Mouse (Mus musculus): ENCODE results near the gene Samd4b.

The Samd4b gene

DNA sequence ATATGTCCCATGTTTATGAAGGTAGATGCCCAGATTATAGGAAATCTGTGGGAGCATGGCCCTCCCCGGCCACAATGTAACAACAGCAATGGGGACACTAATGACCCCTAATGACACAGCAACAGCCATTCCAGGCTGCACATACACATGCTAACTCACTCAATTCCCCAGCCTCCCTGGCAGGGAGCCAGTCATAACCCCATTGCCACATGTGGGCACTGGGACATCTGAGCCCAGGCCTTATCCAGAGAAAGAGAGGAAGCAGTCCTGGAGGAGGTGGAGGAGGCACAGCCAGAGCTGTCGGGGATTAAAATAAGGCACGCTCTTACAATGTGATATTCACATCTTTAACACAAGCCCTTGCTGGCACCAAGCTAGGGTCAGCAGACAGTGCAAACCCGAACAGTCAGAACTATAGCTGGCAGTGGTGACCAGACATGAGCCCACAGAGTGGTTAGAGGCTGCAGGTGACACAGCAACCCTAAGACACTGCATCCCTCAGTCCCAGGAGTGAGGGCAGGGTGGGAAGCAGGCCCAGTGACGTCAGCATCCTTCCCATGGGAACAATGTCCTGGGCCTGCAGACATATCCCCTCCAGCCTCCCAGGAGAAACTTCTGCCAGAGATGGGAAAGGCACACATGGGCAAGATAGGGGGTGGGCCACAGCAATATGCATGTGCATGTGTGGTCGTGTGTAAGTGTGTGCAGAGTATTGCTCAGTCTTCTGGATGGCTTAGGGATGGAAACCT is 11.1 kb downstream of the Samd4b start:
- 45% methylated on average over 6 of the region's 6 CpGs for WGBS

DNA sequence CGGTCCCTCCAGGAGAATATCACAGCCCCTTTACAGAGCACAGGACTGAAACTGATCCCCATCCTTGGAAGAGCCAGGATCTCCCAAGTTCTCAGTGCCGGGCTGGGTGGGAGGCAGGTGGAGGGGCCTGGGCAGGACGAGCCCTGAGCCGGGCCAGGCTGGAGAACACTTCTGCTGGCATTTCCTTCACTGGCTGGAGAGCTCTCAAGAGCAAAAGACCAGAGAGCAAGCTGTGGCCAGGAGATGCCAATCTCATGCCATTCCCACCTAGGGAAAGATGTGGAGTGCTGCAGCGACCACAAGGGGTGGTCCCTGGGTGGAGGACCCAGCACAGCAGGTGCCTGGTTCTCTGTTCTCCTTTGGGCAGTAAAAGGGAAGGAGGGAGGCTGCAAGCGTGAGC is 12.9 kb downstream of the Samd4b start:
- WGBS, result 76% methylated on average over 6 of the region's 6 CpGs

DNA sequence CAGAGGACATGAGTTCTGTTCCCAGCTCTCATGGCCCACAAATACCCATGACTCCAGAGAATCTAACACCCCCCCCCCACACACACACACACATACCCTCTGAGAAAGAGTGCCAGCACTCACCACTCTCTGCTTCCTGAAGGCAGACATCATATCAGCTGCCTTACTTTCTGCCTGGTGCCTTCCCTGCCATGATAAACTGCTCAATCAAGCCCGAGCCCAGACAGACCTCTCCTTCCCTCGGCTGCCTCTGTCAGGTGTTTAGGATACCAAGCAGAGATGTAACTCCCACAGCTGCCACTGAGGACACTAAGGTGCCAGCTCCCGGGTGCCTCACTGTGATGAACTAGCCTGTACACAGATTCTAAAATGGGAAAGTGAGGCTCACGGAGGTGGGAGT is 13.5 kb downstream of the Samd4b start:
- 55% methylated on average over 4 of the region's 4 CpGs for WGBS

DNA sequence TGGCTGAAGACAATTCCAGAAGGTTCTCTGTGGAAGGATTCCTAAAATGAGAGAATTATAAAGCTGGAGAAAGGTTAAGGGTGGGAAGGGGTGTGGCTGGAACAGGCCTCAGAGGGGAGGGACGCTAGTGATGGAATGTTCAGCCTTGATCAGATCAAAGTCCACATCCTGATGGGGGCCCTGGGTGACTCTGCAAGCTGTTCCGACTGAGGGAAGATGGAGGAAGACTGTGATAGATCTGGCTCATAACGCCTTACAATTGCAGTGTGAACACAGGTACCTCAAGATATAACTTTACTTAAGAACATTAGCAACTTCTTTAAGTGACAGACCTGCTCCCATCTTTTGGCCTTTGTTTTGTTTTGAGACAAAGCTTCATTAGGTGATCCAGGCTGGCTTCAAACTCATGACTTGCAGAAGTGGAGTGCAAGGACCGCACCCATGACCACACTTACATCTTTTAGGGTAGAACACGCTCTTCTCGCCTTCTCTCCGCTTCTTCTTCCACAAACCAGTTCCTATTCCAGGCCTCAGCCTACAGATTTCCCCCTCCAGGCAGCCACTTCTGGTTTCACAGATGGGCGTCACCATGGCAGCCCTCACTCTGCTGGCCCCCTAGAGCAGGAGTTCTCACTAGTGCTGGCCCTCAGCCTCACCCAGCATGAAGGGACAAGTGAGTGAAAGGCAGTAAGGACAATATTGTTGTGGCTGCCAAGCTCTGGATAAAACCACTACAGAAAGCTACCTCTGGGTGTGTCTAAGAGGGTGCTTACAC is 14.2 kb downstream of the Samd4b start:
- WGBS, result 66% methylated on average over 8 of the region's 8 CpGs

DNA sequence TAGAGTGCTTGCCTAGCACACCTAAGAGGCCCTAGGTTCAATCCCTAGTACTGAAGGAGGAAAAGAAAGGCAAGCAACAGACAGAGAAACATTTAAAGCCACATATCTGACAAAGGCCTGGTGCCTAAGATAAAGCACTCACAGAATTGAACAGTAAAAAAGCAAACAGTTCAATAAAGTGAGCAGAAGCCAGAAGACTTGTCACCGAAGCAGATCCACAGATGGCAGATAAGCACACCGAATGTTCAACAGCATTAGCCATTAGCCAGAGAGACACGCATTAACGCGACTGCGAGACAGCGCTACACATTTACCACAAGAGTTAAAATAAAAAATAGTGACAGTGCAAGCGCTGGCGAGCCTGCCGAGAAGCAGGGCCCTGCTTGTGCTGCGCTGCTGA is 15.1 kb downstream of the Samd4b start:
- WGBS, result 60% methylated on average over 11 of the region's 11 CpGs

DNA sequence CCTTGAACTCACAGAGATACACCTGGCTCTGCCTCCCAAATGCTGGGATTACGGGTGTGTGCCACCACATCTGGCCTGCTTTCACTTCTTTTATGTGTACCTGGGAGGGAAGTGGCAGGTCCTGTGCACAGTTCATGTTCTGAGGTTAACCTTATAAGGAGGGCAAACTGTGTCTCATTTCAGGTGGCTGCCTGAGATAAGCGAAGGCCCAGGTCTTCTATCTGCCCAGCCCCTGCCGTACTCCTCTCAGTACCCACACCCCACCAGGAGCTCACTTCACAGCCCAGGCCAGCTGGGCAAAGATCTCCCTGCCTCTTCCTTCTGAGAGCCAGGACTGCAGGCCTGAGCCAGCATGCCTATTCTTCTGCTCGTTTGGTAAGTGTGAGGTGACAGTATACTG is 16.2 kb downstream of the Samd4b start:
- WGBS, result 87% methylated on average over 4 of the region's 4 CpGs

DNA sequence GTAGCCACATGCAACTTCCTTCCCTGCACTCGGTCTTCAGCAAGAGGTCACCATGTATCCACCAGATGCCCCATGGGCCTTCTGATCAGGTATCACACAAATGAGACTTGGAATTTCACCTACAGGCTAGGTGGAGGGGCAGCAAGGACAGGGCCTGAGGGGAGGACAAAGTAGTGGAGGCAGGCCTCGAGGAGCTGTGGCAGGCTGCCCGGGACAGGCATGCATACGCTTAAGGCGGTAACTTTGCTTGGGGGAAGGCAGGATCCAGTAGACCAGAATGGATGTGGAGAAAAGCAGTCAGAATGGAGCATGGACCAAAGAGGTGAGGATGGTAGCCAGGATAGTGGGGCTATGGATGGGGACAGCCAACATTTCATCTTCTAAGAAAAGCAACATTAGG is 18.1 kb downstream of the Samd4b start:
- WGBS, result 66% methylated on average over 5 of the region's 5 CpGs

DNA sequence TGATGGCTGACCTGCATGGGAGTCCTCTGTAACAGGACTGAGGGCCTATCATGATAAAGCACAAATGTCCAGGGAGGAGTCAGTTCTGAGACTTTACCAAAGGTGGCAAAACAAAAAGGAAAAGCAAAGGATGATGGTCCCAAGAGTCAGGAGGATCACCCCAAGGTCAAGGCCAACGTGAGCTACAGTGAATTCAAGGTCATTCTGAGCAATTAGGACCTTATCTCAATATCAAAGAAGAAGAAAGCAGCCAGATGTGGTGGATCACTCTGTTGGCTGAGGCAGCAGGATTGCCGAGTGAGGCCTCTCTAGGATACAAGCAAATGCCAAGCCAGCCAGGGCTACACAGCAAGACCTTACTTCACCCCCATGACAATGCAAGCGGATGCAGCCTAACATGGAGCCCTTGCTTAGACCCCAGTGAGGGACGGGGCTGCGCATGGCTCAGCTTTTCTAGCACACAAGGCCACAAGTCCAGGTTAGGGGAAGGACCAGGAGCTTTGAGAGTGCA is 19.3 kb downstream of the Samd4b start:
- WGBS, result 85% methylated on average over 5 of the region's 5 CpGs

DNA sequence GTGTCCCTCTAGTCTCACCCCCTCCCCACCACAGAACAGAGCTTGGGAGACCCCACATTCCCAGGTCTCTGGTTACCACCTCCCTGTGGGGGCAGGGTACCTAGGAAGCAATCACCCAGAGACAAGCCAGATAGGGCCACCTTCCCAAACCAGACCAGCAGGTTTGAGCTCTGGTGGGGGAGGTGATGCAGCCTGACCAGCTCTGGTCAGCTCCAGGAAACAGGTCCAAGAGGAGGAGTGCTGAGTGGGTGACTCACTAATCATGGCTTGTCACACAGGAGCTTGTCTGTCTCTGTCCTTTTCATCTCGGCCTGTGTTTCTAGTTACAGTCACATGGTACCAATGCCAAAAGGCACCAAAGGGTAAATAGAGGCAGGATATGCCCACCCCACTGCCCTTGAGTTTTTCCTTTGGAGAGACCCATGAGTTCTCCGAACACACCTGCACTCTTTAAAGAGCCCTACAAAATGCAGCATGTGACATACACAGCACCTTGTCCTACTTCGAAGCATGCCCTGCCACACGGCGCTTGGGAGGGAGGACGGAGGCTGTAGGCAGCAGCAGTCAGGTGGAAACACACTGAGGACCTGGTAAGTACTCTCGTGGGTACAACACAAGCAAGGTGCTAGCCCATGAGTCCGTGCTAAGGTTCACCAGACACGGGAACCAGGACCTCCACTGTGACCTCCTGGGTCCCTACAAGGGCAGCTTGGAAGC is 20.0 kb downstream of the Samd4b start:
- WGBS, result 86% methylated on average over 9 of the region's 9 CpGs

DNA sequence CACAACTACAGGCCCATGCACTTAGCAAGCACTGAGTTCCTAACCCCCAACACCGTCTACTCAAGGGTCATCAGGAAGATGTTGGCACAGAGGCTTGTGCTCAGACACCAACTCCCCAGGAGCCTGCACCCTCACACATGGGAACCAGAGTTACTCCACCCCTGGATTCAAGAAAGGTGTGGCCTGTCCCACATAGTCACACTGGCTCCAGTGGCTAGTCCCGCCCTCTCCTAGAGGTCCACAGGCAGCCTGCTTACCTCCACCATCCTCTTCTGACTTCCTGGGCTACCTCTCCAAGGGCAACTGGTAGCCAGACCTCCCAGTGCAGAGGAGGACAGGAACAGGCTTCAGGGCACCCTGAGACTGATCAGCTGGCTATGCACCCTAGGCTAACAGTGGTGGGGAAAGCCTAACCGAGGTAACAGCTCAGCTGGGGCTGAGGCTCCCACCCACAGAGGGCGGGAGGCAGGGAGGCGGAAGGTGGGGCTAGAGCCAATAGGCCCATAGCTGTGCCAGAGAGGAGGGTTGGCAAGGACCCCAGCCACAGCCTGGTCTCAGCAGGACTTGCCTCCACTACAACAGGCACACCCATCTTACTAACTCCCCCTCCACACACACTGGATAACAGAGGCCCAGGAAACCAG is 21.6 kb downstream of the Samd4b start:
- WGBS, result 59% methylated on average over 5 of the region's 5 CpGs

DNA sequence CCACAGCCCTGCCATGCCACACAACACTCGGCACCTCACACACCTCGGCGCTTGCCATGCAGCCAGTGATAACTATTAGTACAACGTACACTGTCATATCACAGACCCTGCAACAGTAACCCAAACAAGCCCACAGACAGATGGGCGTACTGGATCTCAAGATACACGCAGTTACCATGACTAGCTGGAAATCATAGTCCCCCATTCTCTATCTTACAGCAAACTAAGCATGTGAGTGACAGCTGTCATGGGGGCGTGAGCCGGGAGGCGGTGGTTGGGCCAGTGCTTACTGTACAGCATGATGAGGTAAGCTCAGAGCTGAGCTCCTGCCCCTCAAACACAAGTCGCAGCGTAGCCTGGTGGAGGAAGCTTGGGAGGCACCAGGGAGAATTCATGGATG is 22.3 kb downstream of the Samd4b start:
- 78% methylated on average over 11 of the region's 11 CpGs for WGBS

DNA sequence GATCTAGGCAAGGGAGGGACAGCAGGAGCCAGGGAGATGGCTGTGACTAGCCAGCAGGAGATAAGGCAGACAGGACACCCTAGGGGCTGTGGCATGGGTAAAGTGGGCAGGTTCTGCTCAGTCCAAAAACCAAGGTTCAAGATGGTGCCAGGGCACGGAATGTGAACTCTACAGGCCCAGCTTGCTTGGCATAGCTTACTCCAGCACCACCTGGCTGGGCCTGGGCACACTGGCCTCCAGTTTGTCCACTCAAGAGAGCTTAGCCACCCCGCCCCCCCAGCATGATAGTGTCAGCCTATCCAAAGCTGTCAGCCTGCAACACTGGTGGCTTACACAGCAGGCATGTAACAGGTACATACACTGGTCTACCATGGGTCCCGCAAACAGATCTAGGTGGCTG is 24.7 kb downstream of the Samd4b start:
- 95% methylated on average over 3 of the region's 3 CpGs for WGBS

DNA sequence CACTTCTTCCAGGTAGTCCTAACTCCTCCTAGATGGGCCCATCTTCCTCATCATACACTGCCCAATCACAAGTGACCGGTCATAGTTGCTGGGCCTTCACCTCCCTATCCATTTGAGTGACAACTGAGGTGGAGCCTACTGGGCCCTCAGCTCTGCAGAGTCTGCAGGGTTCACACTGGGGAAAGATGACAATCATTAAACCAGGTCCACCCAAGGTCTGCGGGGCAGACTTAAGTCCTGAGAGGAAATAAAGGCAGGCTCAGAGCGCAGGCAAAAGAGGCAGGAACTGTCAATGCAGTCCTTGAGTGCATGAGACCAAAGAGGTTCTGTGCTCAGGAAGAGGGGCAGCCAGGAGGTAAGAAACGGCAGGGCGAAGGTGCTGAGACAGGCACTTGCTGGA is 25.3 kb downstream of the Samd4b start:
- WGBS, result 90% methylated on average over 5 of the region's 5 CpGs

DNA sequence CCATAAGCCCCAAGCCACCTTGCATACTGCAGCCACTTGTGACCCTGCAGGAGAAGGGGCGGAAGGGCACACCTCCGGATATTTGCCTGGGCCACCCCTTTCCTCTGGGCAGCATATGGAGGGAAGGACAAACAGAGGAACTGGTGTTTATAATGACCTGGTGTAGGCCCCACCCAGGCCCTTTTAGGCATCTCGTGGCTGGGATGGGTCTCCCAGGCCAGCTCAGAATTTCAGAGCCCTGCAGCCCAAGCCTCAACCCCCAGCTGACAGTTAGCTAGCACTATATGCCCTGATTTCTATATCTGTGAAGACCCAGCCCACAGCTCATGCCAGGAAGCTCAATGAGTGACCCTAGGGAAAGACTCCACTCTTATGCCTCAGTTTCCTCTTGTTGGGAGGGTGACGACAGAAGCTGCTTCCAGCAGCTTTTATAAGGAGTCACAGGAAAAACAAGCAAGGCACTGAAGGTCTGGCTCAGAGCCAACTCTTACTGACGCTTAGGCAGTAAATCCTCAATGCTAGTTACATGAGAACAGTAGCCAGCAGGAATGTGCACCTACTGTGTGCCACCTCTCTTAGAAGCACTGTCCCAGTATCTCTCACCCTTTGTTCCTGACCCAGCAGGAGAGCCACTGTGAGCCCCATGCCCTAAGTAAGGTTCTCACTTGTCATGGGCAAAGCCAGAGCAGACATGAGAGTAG is 26.8 kb downstream of the Samd4b start:
- 38% methylated on average over 5 of the region's 5 CpGs for WGBS

DNA sequence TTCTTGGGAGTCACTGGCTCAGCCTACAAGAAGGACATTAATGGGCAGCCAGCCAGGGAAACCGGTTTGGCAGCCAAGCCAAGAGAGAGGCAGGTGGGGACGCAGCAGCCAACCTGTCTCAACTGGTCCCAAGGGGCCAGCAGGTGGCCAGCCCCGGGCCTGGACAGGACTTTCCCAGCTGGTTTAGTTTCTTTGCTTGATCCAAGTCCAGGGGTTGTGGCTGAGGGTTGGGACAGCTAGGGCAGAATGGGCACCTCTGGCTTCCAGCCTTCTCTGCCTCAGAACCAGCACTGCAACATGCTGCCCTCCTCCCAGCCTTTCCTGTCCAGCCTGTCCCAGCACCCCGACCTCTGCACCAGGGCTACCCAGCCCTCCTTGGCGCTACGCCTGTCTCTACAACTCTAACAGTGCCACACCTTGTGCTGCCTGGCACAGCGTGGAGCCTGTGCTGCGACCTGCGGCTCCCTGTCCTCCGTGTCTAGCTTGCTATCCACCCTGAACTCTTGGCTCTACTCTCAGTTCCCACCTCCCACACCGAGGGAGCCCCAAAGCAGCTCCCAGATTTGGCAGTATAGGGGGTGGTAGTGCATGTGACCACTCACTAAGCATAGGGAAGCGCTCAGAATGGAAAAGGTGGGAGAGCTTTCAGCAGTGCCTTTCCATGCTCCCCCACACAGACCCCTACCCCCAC is 27.5 kb downstream of the Samd4b start:
- WGBS, result 34% methylated on average over 12 of the region's 12 CpGs

DNA sequence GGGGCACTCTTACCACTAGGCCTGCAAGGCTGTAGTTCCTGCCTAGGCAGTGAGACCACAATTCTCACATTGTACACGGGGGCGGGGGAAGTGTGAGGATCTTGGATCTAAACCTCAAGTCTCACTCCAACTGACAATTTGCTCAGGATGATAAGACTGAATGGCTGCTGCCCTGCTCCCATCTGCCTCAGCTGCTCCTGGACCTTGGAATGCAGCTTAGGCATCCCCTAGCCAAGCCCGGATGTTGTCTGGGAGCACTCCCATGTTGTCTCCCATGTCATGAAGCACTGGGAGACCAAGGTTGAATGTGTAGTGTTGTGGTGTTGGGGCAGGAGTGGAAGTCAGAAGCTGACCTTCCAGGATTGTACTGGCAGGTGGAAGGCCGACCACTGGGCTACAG is 30.4 kb downstream of the Samd4b start:
- 88% methylated on average over 4 of the region's 4 CpGs for WGBS

DNA sequence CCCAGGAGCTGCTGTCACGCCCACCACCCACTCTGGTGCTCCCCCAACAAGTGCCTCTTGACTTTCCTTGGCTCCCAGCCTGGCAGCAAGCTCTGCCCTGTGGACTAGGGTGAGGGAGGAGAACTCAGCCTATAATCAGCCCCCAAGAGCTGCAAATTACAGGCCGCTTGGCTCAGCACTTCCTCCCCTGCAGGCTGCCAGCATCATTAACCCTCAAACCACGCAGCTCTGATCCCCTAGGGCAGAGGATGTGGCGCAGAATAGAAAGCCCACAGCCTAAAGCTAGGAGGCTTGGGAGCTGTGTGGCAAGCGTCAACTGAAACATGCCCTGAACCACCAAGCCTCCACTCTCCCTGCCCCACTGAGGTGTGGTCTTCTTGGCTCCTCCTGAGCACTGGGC is 32.5 kb downstream of the Samd4b start:
- 81% methylated on average over 5 of the region's 5 CpGs for WGBS

DNA sequence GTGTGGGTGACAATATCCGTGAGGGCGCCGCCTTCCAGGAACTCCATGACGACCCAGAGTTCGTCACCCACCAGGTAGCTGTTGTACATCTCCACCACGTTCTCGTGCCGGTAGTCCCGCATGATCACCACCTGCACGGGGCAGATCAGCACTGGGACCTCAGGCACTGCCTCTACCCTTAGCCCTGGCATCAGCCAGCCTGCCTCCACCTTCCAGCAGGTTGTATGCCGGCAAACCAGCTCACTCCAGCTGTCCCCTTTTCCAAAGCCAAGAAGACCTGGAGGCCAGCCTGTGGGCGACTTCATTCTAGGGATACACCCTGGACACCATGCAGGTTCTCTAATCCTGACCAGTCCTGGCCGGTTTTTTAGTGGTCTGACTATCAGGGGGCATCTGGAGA is 35.0 kb downstream of the Samd4b start:
- 95% methylated on average over 13 of the region's 13 CpGs for WGBS

DNA sequence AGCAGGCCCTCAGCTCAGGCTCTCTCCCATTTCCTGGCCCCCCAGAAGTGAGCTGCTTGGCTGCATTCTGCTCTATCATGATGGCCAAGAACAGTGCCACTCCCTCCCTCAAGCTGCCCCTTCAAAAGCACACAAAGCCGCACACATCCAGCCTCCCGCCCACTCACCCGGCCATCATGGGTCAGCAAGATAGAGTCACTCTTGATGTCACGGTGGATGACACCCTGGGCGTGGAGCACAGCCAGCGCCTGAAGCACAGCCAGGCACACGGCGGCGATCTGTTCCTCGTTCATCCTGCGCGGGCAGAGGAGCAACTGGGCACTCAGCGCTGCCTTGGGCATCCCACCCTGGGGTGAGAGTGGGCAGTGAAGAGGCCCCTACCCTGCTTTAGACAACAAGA is 35.6 kb downstream of the Samd4b start:
- WGBS, result 78% methylated on average over 13 of the region's 13 CpGs

DNA sequence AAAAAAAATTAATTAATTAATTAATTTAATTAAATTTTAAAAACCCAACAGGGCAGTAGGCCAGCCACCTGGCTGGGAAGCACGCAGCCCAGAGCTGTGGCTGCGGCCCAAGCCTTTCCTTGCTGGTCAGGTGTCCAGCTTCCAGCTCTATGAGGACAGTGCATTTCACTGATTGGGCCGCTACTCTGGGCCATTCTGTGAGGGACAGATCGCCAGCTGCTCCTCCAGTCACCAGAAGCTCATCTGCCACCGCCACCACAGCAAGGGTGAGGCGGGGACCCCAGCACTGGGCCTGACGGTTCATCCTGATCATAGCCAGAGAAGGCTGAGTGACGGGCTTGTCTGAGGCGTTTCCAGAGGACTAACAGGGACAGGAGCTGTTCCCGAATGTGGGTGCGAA is 36.0 kb downstream of the Samd4b start:
- WGBS, result 85% methylated on average over 11 of the region's 11 CpGs

DNA sequence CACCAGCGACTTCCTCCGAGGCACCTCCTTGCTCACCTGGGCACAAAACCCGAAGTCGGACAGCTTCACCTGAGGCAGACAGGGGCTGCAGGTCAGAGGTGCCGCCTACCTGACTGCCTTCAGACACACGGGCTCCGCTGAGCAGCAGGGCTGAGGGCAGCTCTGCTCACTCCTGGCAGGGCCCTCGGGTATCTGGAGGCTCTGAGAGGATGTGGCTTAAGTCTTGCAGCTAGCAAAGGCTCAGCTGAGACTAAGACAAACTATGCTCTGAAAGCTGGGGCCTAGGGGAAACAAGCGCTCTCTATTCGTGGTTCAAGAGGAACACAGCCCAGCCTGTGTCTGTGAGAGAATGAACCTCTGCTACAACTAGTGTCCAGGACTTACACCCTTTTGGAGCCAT is 37.1 kb downstream of the Samd4b start:
- 92% methylated on average over 10 of the region's 10 CpGs for WGBS

All from cerebral cortex, adult 2 months (tissue).